Mouse (Mus musculus): ENCODE results near the gene Nudt17. TPM values are rescaled to one million over a fixed set of nuclear protein-coding genes. Genes with fewer than 3 reads are reported as not detected.
A peak's percentile ranks its signal among the peaks of the same experiment; 100 is the strongest.

Gene Nudt17
- polyA plus RNA-seq, 1 experiment from 2014 or later, result 3.9 TPM

DNA sequence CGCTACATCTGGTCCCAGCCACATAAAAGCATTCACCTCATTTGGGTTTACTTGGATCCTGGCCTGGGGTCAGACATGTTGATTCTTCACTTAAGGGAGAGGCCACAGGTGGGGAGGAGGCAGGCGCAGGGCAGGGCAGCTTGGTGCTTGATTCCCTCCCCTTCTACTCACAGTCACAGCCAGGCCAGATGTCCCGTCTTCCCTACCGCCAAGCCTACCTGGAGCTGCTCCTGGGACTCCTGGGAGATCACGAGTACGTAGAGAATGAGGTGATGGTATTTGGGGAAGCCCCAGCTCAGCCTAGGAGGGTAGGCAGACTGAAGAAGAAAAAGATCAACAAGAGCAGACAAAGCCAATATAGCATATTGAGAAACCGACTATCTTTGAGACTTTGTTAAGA is 1.4 kb downstream of the Nudt17 start:
- in situ Hi-C loops (cut with MboI; ENCODE audit: low pct_unique_long_range_greater_than_20kb), result loop anchor here (5.0 kb wide), 1 partner anchor 165 kb away; no protein-coding TSS in a partner anchor
- no peaks in the 10 kb centered on the region for H3K27me3 ChIP-seq
- no peak for TF ChIP-seq CTCF (IDR thresholded peaks at IDR 0.05)
- ChIA-PET POLR2A (interaction anchor here (0.8 to 1.8 kb wide), 4 partner anchors 10 to 126 kb away, joined by 3 to 8 read pairs (median 6); no protein-coding TSS in a partner anchor), CTCF (interaction anchor here (1.0 to 4.3 kb wide), 8 partner anchors 8 to 66 kb away, joined by 3 to 43 read pairs (median 8); partner anchors contain the start of gene Pias3)
- no peak for DNase-seq (ENCODE audit: low read depth, low spot score)
- ATAC-seq, result no peak

DNA sequence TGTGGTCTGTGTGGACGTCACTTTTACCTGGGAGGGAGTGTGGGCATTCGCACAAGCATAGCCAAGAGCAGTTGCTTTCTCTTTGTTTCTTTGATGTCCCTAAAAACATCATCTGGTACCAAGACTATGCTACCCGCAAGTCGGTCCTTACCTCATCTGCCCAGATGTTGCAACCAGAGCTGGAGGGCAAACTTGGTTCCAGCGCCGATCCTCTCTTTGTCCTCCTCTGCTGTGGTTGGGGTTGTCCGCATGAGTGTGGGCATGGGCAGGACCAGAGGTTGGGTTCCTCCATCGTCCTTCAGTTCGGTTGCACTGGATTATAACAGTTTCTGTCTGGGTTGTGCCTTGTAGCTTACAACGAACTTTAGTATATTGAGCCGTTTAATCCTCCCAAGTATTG is 2.1 kb downstream of the Nudt17 start:
- no peaks in the 10 kb centered on the region for H3K27me3 ChIP-seq
- ChIA-PET CTCF (interaction anchor here (1.0 to 4.0 kb wide), 6 partner anchors 9 to 44 kb away, joined by 3 to 43 read pairs (median 8); partner anchors contain the start of gene Pias3), POLR2A (interaction anchor here (0.7 to 1.4 kb wide), 3 partner anchors 9 to 29 kb away, joined by 3 to 7 read pairs (median 4); no protein-coding TSS in a partner anchor)
- ATAC-seq (no peak), DNase-seq (ENCODE audit: low read depth, low spot score) (no peak)
- TF ChIP-seq CTCF (IDR thresholded peaks at IDR 0.05), result no peak
- in situ Hi-C loops (cut with MboI; ENCODE audit: low pct_unique_long_range_greater_than_20kb), result loop anchor here (5.0 kb wide), 1 partner anchor 164 kb away; no protein-coding TSS in a partner anchor

GRCm38 (mm10) chr3:96704778-96705177 is 3.6 kb downstream of the Nudt17 start:
- no peak for DNase-seq (ENCODE audit: low read depth, low spot score)
- ChIA-PET POLR2A (no interaction called here), CTCF (interaction anchor here (0.8 to 3.6 kb wide), 7 partner anchors 10 to 163 kb away, joined by 3 to 21 read pairs (median 3); partner anchors contain the start of gene Ankrd35)
- ATAC-seq, result no peak
- no peaks in the 10 kb centered on the region for H3K27me3 ChIP-seq
- in situ Hi-C loops (cut with MboI; ENCODE audit: low pct_unique_long_range_greater_than_20kb), result loop anchor here (5.0 kb wide), 1 partner anchor 162 kb away; no protein-coding TSS in a partner anchor
- no peak for TF ChIP-seq CTCF (IDR thresholded peaks at IDR 0.05)

- CTCF ChIA-PET, result interaction anchor here (1.0 to 2.3 kb wide), 5 partner anchors 8 to 158 kb away, joined by 3 to 9 read pairs (median 4); partner anchors contain the start of gene Nudt17
- no peaks in the 10 kb centered on the region for H3K27me3 ChIP-seq
- POLR2A ChIA-PET, result no interaction called here
- no peak for DNase-seq (ENCODE audit: low read depth, low spot score)
- in situ Hi-C loops (cut with MboI; ENCODE audit: low pct_unique_long_range_greater_than_20kb), result no loop called here
- no peak for ATAC-seq
- no peak for TF ChIP-seq CTCF (IDR thresholded peaks at IDR 0.05)
These were observed 7.4 kb downstream of the Nudt17 start for GRCm38 (mm10) chr3:96701003-96701402.

- in situ Hi-C loops (cut with MboI; ENCODE audit: low pct_unique_long_range_greater_than_20kb), result no loop called here
- ChIA-PET POLR2A (interaction anchor here (1.0 kb wide), 1 partner anchor 33 kb away, joined by 5 read pairs; no protein-coding TSS in a partner anchor), CTCF (interaction anchor here (0.9 to 2.9 kb wide), 5 partner anchors 8 to 53 kb away, joined by 4 to 15 read pairs (median 9); partner anchors contain the start of gene Nudt17)
- no peak for TF ChIP-seq CTCF (IDR thresholded peaks at IDR 0.05)
- DNase-seq (ENCODE audit: low read depth, low spot score) (no peak), ATAC-seq (no peak)
- no peaks in the 10 kb centered on the region for H3K27me3 ChIP-seq
These were observed 8.0 kb downstream of the Nudt17 start for GRCm38 (mm10) chr3:96700376-96700775.

- in situ Hi-C loops (cut with MboI; ENCODE audit: low pct_unique_long_range_greater_than_20kb), result no loop called here
- ChIA-PET POLR2A (interaction anchor here (0.5 kb wide), 1 partner anchor 433 kb away, joined by 3 read pairs; no protein-coding TSS in a partner anchor), CTCF (interaction anchor here (0.9 to 2.9 kb wide), 9 partner anchors 9 to 153 kb away, joined by 3 to 15 read pairs (median 5); partner anchors contain the start of gene Nudt17)
- no peak for TF ChIP-seq CTCF (IDR thresholded peaks at IDR 0.05)
- DNase-seq (ENCODE audit: low read depth, low spot score) (no peak), ATAC-seq (no peak)
- no peaks in the 10 kb centered on the region for H3K27me3 ChIP-seq
These were observed 9.2 kb downstream of the Nudt17 start for GRCm38 (mm10) chr3:96698993-96699690.

DNA sequence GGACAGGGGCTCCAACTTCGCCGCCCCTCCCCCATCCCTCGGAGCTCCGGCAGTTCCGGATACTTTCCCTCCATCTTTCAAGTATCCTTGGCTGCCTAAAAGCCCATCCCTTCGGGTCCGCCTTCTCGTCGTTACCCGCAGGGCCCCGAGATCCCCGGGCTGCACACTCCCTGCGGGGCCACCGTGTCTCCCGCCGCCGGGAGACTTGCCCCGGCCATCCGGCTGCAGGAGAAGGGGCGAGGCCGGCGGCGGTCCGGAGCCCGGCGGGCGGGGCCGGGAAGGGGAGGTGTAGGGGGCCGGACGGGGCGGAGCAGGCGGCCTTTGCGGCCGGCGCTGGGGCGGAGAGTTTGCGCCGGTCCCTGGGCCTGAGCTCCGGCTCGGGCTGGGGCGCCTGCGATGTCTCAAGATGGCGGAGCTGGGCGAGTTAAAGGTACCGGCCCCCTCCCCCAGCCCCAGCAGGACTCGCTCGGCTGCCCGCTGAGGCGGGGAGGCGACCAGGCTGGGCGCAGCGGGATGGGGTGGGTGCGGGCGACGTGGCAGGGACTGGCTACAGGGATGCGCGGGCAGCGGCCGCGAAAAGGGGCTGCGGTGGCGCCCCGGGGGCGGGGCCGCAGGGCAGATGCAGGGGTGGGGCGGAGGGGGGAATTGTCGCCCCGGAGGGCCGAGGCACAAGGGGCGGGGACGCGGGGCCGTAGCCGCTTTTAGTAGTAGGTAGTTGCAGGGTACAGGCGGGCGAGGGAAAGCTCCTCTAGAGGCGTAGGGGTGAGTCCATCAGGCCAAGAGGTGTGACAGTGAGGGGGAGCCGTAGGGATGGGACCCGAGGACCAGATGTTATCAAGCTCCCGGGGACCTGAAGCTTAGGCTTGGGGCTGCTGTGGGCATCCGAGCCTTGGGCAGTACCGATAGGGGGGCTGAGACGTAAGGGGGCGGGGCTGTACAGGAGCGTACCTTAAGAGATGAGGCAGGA is 11.3 kb downstream of the Nudt17 start:
- DNase-seq (ENCODE audit: low read depth, low spot score) (peak; percentile 60), ATAC-seq (peak; percentile 86)
- CTCF ChIA-PET, result interaction anchor here (0.9 to 2.9 kb wide), 8 partner anchors 11 to 137 kb away, joined by 3 to 15 read pairs (median 6); partner anchors contain the start of genes Itga10 and Nudt17
- TF ChIP-seq CTCF (IDR thresholded peaks at IDR 0.05), result no peak
- H3K27me3 ChIP-seq, result no peaks in the 10 kb centered on the region
- POLR2A ChIA-PET, result interaction anchor here (0.5 to 2.1 kb wide), 9 partner anchors 9 to 34 kb away, joined by 3 to 11 read pairs (median 4); partner anchors contain the start of gene Nudt17
- in situ Hi-C loops (cut with MboI; ENCODE audit: low pct_unique_long_range_greater_than_20kb), result no loop called here

DNA sequence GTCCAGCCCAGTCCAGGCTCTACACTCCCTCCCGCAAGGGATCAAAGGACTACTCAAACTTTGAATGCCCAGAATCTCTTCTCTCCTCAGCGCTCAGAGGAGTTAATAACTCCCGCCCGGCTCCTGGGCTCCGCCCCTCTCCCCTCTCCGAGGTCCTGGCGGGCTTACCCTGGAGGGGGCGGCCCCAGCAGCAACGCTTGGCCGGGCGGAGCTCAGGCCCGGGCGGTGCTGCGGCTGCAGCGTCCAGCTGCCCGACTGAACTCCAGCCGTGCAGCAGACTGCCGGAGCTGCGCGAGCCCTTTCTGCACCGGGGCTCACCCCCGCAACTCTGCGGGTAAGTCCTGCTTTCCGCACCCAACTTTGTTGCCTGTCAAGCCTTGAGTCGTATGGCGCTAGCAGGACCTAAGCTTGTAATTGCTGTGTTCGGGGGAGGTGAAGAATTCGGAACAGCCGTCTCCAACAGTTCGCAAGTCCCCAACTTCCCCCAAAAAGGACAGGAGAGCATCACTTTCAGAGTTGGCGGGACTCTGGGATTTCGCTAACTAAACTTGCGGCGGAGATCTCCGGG is 12.1 kb downstream of the Nudt17 start, which contains the start of gene Pias3:
Pias3 (plus strand) TSS at position 187 of the 568 bp plus-strand sequence.
- CTCF ChIA-PET, result interaction anchor here (0.9 to 2.6 kb wide), 6 partner anchors 12 to 136 kb away, joined by 3 to 13 read pairs (median 6); partner anchors contain the start of genes Itga10 and Nudt17
- TF ChIP-seq CTCF (IDR thresholded peaks at IDR 0.05), result no peak
- POLR2A ChIA-PET, result interaction anchor here (0.5 to 2.1 kb wide), 9 partner anchors 10 to 145 kb away, joined by 3 to 11 read pairs (median 4); partner anchors contain the start of gene Nudt17
- in situ Hi-C loops (cut with MboI; ENCODE audit: low pct_unique_long_range_greater_than_20kb), result no loop called here
- H3K27me3 ChIP-seq, result no peaks in the 10 kb centered on the region
- peak; percentile 82 for ATAC-seq
- no peak for DNase-seq (ENCODE audit: low read depth, low spot score)

GRCm38 (mm10) chr3:96693579-96693978 is 14.8 kb downstream of the Nudt17 start:
- DNase-seq (ENCODE audit: low read depth, low spot score), result no peak
- in situ Hi-C loops (cut with MboI; ENCODE audit: low pct_unique_long_range_greater_than_20kb), result no loop called here
- ChIA-PET CTCF (interaction anchor here (1.7 to 2.4 kb wide), 2 partner anchors 10 to 26 kb away, joined by 5 to 13 read pairs; no protein-coding TSS in a partner anchor), POLR2A (interaction anchor here (0.6 kb wide), 2 partner anchors 15 to 196 kb away, joined by 3 read pairs; no protein-coding TSS in a partner anchor)
- ATAC-seq, result no peak
- no peak for TF ChIP-seq CTCF (IDR thresholded peaks at IDR 0.05)
- H3K27me3 ChIP-seq, result no peaks in the 10 kb centered on the region

Measured in Patski (cell line).